Mouse (Mus musculus): ENCODE measurements at regions not wholly inside any gene's neighbourhood (a gene's known extent, or its start where the extent isn't known, plus 50 kb on each side); places are given as distances from the start of the nearest gene placed in this dataset.
"Not testable (repeated sequence)": the region's sequence is repeated elsewhere in the genome, so short reads cannot be mapped to it uniquely, and the experiment has no call there.

GRCm38 (mm10) chr3:58234846-58235630 is 179.5 kb upstream of the Tsc22d2 start:
- no peak overlapping the region for H3K9ac ChIP-seq (replicated peaks)
- H3K4me2 ChIP-seq: no peak overlapping the region
- peaks cover 6% of the 10 kb centered on the region; the same call in 1 of the 2 replicates for H3K9me3 ChIP-seq
- no peak for ATAC-seq (ENCODE audit: insufficient number of reproducible peaks, insufficient read depth, low FRiP score, low TSS enrichment, low read depth)
- H3K4me3 ChIP-seq (replicated peaks): no peak overlapping the region
- 84% methylated on average over 6 of the region's 6 CpGs for WGBS
- no peak overlapping the region for H3K27ac ChIP-seq
- H3K4me1 ChIP-seq (replicated peaks): 0 out of 2 replicates have a peak, but pooled peaks cover 9% of the 10 kb centered on the region
- H3K27me3 ChIP-seq: no peaks in the 10 kb centered on the region
- no peaks in the 10 kb centered on the region for H3K36me3 ChIP-seq

DNA sequence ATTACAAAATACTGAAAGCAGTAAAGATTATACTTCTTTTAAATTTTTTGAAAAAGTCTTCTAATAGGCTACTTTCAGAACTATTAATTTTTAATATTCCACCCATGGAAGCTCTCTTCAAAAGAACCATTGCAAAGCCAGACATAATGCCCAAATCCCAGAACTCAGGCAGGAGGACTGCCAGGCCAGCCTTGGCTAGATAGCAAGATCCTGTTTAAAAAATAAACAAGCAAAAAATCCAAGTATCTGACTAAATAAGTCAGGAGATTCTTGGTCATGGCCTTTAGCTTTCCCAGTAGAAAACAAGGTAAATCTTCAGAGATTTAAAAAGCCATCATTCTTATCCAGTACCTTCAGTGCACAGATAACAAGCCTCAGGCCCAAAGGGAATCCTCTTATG is 176.4 kb upstream of the Tsc22d2 start:
- H3K4me2 ChIP-seq: no peak overlapping the region
- no peak overlapping the region for H3K9ac ChIP-seq (replicated peaks)
- no peak for ATAC-seq (ENCODE audit: insufficient number of reproducible peaks, insufficient read depth, low FRiP score, low TSS enrichment, low read depth)
- H3K27me3 ChIP-seq: no peaks in the 10 kb centered on the region
- H3K4me1 ChIP-seq (replicated peaks): 0 out of 2 replicates have a peak, but pooled peaks cover 7% of the 10 kb centered on the region
- no peak overlapping the region for H3K27ac ChIP-seq
- H3K4me3 ChIP-seq (replicated peaks): no peak overlapping the region
- peaks cover 6% of the 10 kb centered on the region; the same call in 1 of the 2 replicates for H3K9me3 ChIP-seq
- no peaks in the 10 kb centered on the region for H3K36me3 ChIP-seq

- ATAC-seq (ENCODE audit: insufficient number of reproducible peaks, insufficient read depth, low FRiP score, low TSS enrichment, low read depth): no peak
- Histone ChIP-seq H3K9ac (replicated peaks) (no peak overlapping the region), H3K27me3 (no peaks in the 10 kb centered on the region), H3K36me3 (no peaks in the 10 kb centered on the region), H3K4me2 (no peak overlapping the region), H3K9me3 (peaks cover 6% of the 10 kb centered on the region; the same call in 1 of the 2 replicates), H3K4me1 (replicated peaks) (0 out of 2 replicates have a peak, but pooled peaks cover 6% of the 10 kb centered on the region), H3K4me3 (replicated peaks) (no peak overlapping the region), H3K27ac (no peak overlapping the region)
- 81% methylated on average over 4 of the region's 4 CpGs for WGBS
Observed at GRCm38 (mm10) chr3:58240775-58241174, 173.7 kb upstream of the Tsc22d2 start.

- Histone ChIP-seq H3K36me3 (no peaks in the 10 kb centered on the region), H3K27ac (no peak overlapping the region), H3K27me3 (no peaks in the 10 kb centered on the region), H3K4me3 (replicated peaks) (no peak overlapping the region), H3K4me2 (no peak overlapping the region), H3K9ac (replicated peaks) (no peak overlapping the region), H3K4me1 (replicated peaks) (no peaks in the 10 kb centered on the region), H3K9me3 (no peaks in the 10 kb centered on the region)
- no peak for ATAC-seq (ENCODE audit: insufficient number of reproducible peaks, insufficient read depth, low FRiP score, low TSS enrichment, low read depth)
- 32% methylated on average over 5 of the region's 5 CpGs for WGBS
Observed at GRCm38 (mm10) chr3:58245361-58245760, 169.2 kb upstream of the Tsc22d2 start.

DNA sequence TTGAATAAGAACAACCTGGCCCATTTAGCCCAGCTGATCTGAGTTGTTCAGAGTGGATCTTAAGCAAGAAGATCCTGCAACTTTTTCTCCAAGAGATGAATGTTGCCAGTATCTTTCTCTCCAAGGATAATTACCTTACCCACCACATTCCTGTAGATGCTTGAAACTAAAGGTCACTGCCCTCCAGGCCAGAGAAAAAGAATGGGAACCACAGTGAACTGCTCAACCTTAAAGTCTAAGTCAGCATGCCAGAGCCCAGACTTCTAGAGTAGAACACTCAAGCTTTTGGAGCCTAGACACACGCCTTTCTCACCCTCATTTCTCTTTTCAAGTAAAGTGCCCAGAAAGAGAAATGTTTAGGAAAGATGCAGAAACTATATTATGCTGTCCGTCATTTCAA is 166.5 kb upstream of the Tsc22d2 start:
- no peak overlapping the region for H3K9ac ChIP-seq (replicated peaks)
- no peaks in the 10 kb centered on the region for H3K4me1 ChIP-seq (replicated peaks)
- WGBS: 87% methylated on average over 2 of the region's 2 CpGs
- H3K36me3 ChIP-seq: no peaks in the 10 kb centered on the region
- H3K4me2 ChIP-seq: no peak overlapping the region
- no peaks in the 10 kb centered on the region for H3K27me3 ChIP-seq
- H3K4me3 ChIP-seq (replicated peaks): no peak overlapping the region
- ATAC-seq (ENCODE audit: insufficient number of reproducible peaks, insufficient read depth, low FRiP score, low TSS enrichment, low read depth): no peak
- no peak overlapping the region for H3K27ac ChIP-seq
- H3K9me3 ChIP-seq: no peaks in the 10 kb centered on the region

- no peaks in the 10 kb centered on the region for H3K4me1 ChIP-seq (replicated peaks)
- no peak overlapping the region for H3K9ac ChIP-seq (replicated peaks)
- 89% methylated on average over 8 of the region's 8 CpGs for WGBS
- H3K27ac ChIP-seq: no peak overlapping the region
- no peak overlapping the region for H3K4me2 ChIP-seq
- no peaks in the 10 kb centered on the region for H3K9me3 ChIP-seq
- H3K4me3 ChIP-seq (replicated peaks): no peak overlapping the region
- no peaks in the 10 kb centered on the region for H3K36me3 ChIP-seq
- ATAC-seq (ENCODE audit: insufficient number of reproducible peaks, insufficient read depth, low FRiP score, low TSS enrichment, low read depth): no peak
- H3K27me3 ChIP-seq: no peaks in the 10 kb centered on the region
Observed at GRCm38 (mm10) chr3:58253942-58254341, 160.6 kb upstream of the Tsc22d2 start.

GRCm38 (mm10) chr3:58267606-58268325 is 146.7 kb upstream of the Tsc22d2 start:
- no peak overlapping the region for H3K4me2 ChIP-seq
- H3K9me3 ChIP-seq: no peaks in the 10 kb centered on the region
- H3K4me1 ChIP-seq (replicated peaks): no peaks in the 10 kb centered on the region
- no peak overlapping the region for H3K27ac ChIP-seq
- no peaks in the 10 kb centered on the region for H3K36me3 ChIP-seq
- no peak overlapping the region for H3K4me3 ChIP-seq (replicated peaks)
- WGBS: 79% methylated on average over 14 of the region's 14 CpGs
- no peak overlapping the region for H3K9ac ChIP-seq (replicated peaks)
- no peak for ATAC-seq (ENCODE audit: insufficient number of reproducible peaks, insufficient read depth, low FRiP score, low TSS enrichment, low read depth)
- H3K27me3 ChIP-seq: no peaks in the 10 kb centered on the region

DNA sequence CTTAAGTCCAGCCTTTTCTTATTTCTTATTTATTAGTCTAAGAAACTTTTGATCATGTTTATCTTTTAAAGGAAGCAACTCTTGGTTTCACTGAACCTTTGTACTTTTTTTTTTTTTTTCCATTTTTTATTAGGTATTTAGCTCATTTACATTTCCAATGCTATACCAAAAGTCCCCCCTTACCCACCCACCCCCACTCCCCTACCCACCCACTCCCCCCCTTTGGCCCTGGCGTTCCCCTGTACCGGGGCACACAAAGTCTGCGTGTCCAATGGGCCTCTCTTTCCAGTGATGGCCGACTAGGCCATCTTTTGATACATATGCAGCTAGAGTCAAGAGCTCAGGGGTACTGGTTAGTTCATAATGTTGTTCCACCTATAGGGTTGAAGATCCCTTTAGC is 143.1 kb upstream of the Tsc22d2 start:
- no CpG with 5 or more reads among the region's 4 CpGs for WGBS
- H3K4me2 ChIP-seq; H3K9ac ChIP-seq (replicated peaks); H3K4me3 ChIP-seq (replicated peaks); H3K27ac ChIP-seq; H3K27me3 ChIP-seq; H3K9me3 ChIP-seq; H3K36me3 ChIP-seq; H3K4me1 ChIP-seq (replicated peaks); ATAC-seq (ENCODE audit: insufficient number of reproducible peaks, insufficient read depth, low FRiP score, low TSS enrichment, low read depth): not testable (repeated sequence)

DNA sequence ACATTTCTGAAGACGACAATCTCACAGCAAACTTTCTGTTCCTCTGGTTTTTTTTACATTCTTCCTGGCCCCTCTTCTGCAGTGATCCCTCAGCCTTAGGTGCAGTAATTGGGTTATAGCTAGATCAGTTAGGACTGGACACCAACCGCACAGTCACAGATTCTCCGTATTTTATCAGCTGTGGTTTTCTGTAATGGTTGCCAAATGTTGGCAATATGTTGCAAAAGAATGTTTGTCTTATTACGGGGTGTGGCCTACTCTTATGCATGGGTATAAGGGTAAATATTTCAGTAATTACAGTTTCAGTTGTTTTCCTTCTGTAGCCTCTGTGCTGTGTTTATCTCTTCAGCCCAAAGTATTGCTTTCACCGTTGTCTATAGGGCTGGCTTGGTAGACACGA is 133.2 kb upstream of the Tsc22d2 start:
- Histone ChIP-seq H3K4me2 (no peak overlapping the region), H3K4me3 (replicated peaks) (no peak overlapping the region), H3K36me3 (no peaks in the 10 kb centered on the region), H3K9me3 (no peaks in the 10 kb centered on the region), H3K9ac (replicated peaks) (no peak overlapping the region), H3K27ac (no peak overlapping the region), H3K27me3 (no peaks in the 10 kb centered on the region), H3K4me1 (replicated peaks) (no peaks in the 10 kb centered on the region; the same call in 1 of the 2 replicates)
- 82% methylated on average over 6 of the region's 6 CpGs for WGBS
- ATAC-seq (ENCODE audit: insufficient number of reproducible peaks, insufficient read depth, low FRiP score, low TSS enrichment, low read depth): no peak

- H3K9ac ChIP-seq (replicated peaks); H3K27me3 ChIP-seq; H3K9me3 ChIP-seq; ATAC-seq (ENCODE audit: insufficient number of reproducible peaks, insufficient read depth, low FRiP score, low TSS enrichment, low read depth); H3K4me1 ChIP-seq (replicated peaks); H3K4me2 ChIP-seq; H3K36me3 ChIP-seq; H3K27ac ChIP-seq; H3K4me3 ChIP-seq (replicated peaks): not testable (repeated sequence)
- WGBS: 44% methylated on average over 1 of the region's 1 CpGs
Observed at GRCm38 (mm10) chr3:58284371-58284770, 130.1 kb upstream of the Tsc22d2 start.

GRCm38 (mm10) chr3:58295810-58296209 is 118.7 kb upstream of the Tsc22d2 start:
- 88% methylated on average over 5 of the region's 5 CpGs for WGBS
- no peak for ATAC-seq (ENCODE audit: insufficient number of reproducible peaks, insufficient read depth, low FRiP score, low TSS enrichment, low read depth)
- no peak overlapping the region for H3K9ac ChIP-seq (replicated peaks)
- H3K4me1 ChIP-seq (replicated peaks): no peaks in the 10 kb centered on the region
- no peak overlapping the region for H3K27ac ChIP-seq
- H3K36me3 ChIP-seq: no peaks in the 10 kb centered on the region
- H3K27me3 ChIP-seq: no peaks in the 10 kb centered on the region
- H3K4me2 ChIP-seq: no peak overlapping the region
- no peak overlapping the region for H3K4me3 ChIP-seq (replicated peaks)
- H3K9me3 ChIP-seq: no peaks in the 10 kb centered on the region

All from limb, embryonic 12.5 days (tissue).